Mouse (Mus musculus): ENCODE measurements around the gene Ppp4r2. TPM values are rescaled to one million over a fixed set of nuclear protein-coding genes. Genes with fewer than 3 reads are reported as not detected.
A peak's percentile ranks its signal among the peaks of the same experiment; 100 is the strongest.

Gene Ppp4r2
- polyA plus RNA-seq (2014; fragmentation: Nextera tagmentation; extraction: Ambion mirVana) = 35.1 and 36.7 TPM in 2 replicates

DNA sequence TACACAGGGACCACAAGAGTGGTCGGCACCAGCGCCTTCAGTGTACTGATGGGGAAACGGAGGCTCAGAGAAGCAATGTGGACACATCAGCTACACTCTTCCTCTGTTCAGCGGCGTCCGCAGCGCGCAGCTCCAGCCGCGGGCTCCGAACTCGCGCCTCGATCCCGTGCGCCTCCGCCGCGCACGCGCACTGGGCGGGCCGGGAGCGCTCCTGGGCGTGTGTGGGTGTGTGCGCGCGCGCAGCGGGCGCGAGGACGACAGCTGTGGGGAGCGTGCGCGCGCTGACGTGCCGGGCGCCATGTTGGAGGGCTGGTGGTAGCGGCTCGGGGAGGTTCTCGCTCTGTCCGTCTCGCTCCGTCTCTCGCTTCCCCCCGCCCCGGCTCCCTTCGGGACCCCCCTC lies at the start of gene Ppp4r2:
Ppp4r2 (plus strand) TSS at position 268 of the 400 bp plus-strand sequence.
- Histone ChIP-seq H3K4me2 (ENCODE audit: low read depth) (peak within 1 kb of the TSS; percentile 49), H3K36me3 (ENCODE audit: control insufficient read depth, insufficient read depth, low read length) (peaks cover 12% of the 10 kb centered on the region), H3K9me3 (ENCODE audit: control insufficient read depth, low read length) (no peaks in the 10 kb centered on the region), H3K27me3 (ENCODE audit: control insufficient read depth, insufficient read depth, low read length) (no peaks in the 10 kb centered on the region), H3K4me3 (ENCODE audit: low read depth, low read length) (peak within 1 kb of the TSS; percentile 71), H3K4me1 (ENCODE audit: control insufficient read depth, insufficient read depth, low read length) (peaks cover 5% of the 10 kb centered on the region), H3K27ac (ENCODE audit: low read depth, low read length) (peak within 1 kb of the TSS; percentile 71), H3K9ac (ENCODE audit: low read length) (peak within 1 kb of the TSS; percentile 71)
- peak; percentile 96 for DNase-seq (ENCODE audit: low spot score)
- peak; percentile 90 for ATAC-seq (ENCODE audit: insufficient read depth, low FRiP score, low TSS enrichment)
- WGBS = under 1% methylated on average over 40 of the region's 50 CpGs

DNA sequence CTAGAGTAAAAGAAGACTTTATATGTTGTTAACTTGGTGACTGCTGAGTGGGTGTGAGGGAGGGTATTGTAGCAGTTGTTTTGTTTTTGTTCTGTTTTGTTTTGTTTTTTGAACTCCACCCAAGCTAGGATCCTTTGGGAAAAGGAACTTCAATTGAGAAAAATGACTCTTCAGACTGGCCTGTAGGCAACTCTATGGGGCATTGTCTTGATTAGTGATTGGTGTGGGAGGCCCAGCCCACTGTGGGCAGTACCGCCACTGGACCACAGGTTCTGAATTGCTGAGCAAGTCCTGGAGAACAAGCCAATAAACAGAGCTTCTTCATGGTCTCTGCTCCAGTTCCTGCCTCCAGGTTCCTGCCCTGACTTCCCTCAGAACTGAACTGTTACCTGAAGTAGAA lies 45.7 kb upstream of the Ppp4r2 start:
- 68% methylated on average over 1 of the region's 1 CpGs for WGBS
- Histone ChIP-seq H3K4me3 (ENCODE audit: low read depth, low read length) (no peak overlapping the region), H3K9me3 (ENCODE audit: control insufficient read depth, low read length) (no peaks in the 10 kb centered on the region), H3K4me2 (ENCODE audit: low read depth) (no peak overlapping the region), H3K9ac (ENCODE audit: low read length) (no peak overlapping the region), H3K36me3 (ENCODE audit: control insufficient read depth, insufficient read depth, low read length) (no peaks in the 10 kb centered on the region), H3K27me3 (ENCODE audit: control insufficient read depth, insufficient read depth, low read length) (no peaks in the 10 kb centered on the region), H3K27ac (ENCODE audit: low read depth, low read length) (no peak overlapping the region), H3K4me1 (ENCODE audit: control insufficient read depth, insufficient read depth, low read length) (no peaks in the 10 kb centered on the region)
- ATAC-seq (ENCODE audit: insufficient read depth, low FRiP score, low TSS enrichment) (no peak), DNase-seq (ENCODE audit: low spot score) (no peak)

DNA sequence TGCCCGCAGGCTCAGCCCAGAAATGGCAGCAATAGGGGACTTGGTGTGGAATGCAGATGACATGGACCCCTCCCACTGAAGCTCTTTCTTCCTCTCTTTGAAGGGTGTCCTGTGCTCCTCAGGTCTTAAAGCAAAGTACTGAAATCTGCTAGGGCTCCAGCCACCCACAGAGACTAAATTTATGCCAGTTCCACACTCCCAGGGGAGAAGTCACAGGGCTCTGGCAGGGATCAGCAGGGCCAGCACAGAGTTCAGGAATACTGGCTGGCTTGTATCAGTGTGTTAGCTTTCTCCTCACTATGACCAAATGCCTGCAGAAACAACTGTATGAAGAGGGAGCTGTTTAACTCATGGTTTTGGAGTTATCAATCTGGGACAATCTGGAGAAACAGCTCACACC lies 44.3 kb upstream of the Ppp4r2 start:
- Histone ChIP-seq H3K4me3 (ENCODE audit: low read depth, low read length) (no peak overlapping the region), H3K36me3 (ENCODE audit: control insufficient read depth, insufficient read depth, low read length) (no peaks in the 10 kb centered on the region), H3K27ac (ENCODE audit: low read depth, low read length) (no peak overlapping the region), H3K4me1 (ENCODE audit: control insufficient read depth, insufficient read depth, low read length) (no peaks in the 10 kb centered on the region), H3K4me2 (ENCODE audit: low read depth) (no peak overlapping the region), H3K27me3 (ENCODE audit: control insufficient read depth, insufficient read depth, low read length) (no peaks in the 10 kb centered on the region), H3K9ac (ENCODE audit: low read length) (no peak overlapping the region), H3K9me3 (ENCODE audit: control insufficient read depth, low read length) (no peaks in the 10 kb centered on the region)
- DNase-seq (ENCODE audit: low spot score) (no peak), ATAC-seq (ENCODE audit: insufficient read depth, low FRiP score, low TSS enrichment) (no peak)
- 75% methylated on average over 1 of the region's 1 CpGs for WGBS

DNA sequence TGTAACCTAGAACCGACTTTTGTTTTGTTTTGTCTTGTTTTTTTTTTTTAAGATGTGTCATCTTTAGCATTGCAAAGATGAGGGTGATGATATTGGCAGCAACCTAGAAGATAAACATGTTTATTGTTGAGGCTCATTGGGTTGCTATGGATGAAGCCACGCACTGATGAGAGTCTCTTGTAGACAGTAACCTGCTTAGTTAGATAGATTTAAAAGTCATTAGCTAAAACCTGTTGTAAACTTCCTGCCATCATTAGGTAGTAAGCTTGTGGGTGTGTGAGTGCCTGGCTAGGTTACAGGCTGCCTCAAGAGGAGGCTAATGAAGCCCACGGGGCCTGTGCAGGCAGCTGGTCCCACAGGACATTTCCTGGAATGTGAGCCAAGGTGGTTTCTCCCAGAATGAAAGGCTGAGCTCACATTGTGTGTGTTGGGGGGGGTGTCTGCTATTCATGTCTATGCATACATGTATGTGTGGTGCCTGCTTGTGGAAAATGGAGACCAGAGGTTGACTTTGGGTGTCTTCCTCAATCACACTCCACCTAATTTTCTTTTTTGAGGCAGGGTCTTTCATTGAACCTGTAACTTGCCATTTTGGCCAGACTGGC lies 41.3 kb upstream of the Ppp4r2 start:
- WGBS = 83% methylated on average over 3 of the region's 3 CpGs
- Histone ChIP-seq H3K4me3 (ENCODE audit: low read depth, low read length) (no peak overlapping the region), H3K4me2 (ENCODE audit: low read depth) (no peak overlapping the region), H3K36me3 (ENCODE audit: control insufficient read depth, insufficient read depth, low read length) (no peaks in the 10 kb centered on the region), H3K4me1 (ENCODE audit: control insufficient read depth, insufficient read depth, low read length) (no peaks in the 10 kb centered on the region), H3K9ac (ENCODE audit: low read length) (no peak overlapping the region), H3K9me3 (ENCODE audit: control insufficient read depth, low read length) (no peaks in the 10 kb centered on the region), H3K27ac (ENCODE audit: low read depth, low read length) (no peak overlapping the region), H3K27me3 (ENCODE audit: control insufficient read depth, insufficient read depth, low read length) (no peaks in the 10 kb centered on the region)
- ATAC-seq (ENCODE audit: insufficient read depth, low FRiP score, low TSS enrichment) = no peak
- no peak for DNase-seq (ENCODE audit: low spot score)

DNA sequence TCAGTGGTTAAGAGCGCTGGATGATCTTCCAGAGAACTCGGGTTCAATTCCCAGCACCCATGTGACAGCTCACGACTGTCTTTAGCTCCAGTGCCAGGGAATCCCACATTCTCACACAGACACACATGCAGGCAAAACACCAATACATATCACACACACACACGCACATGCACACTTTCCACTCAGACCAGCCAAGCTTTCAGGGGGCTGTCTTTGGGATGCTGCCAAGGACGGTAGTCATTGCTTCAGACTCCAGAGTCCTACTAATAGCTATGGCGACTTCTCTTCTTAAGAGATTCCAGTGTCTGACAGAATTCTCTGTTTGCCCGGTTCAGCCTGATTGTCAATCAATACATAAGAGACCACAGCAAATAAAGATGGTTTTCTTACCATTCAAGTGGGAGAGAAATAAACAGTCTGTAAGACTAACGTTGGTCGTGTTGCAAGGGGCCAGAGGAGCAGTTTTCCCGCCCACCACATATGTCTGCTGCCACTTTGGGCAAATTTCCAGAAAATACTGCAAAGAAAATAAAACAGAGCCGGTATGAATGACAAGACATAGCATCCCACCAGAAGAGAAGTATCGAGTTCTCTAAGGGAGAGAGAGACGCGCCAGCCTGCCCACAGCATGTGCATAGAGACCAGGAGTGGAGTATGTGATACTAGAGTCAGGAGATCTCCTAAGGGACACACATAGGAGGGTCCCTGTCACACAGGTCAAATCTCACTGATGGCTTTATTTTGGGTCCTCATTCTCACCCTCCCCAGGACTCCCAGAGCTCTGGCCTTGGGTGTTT lies 40.3 kb upstream of the Ppp4r2 start:
- ATAC-seq (ENCODE audit: insufficient read depth, low FRiP score, low TSS enrichment) = no peak

DNA sequence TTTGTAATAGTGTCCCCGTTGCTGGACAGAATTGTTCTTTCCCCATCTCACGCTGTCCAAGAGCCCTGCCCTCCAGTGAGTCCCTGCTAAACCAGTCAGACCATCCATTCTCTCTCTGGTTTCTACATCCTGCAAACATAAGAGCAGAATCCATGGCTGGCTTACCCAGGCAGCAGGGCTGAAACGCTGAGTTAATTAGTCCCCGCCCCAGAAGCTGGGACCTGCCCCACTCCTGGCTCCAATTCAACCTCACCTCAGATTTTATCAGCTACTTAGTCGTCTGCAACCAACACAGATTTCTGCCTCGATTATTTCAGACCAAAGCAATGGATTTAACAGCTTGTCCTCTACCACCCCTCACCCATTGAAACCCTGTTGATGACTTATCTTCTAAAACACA lies 37.6 kb upstream of the Ppp4r2 start:
- H3K27me3 ChIP-seq (ENCODE audit: control insufficient read depth, insufficient read depth, low read length) = no peaks in the 10 kb centered on the region
- no peak overlapping the region for H3K27ac ChIP-seq (ENCODE audit: low read depth, low read length)
- no peak overlapping the region for H3K9ac ChIP-seq (ENCODE audit: low read length)
- no peak overlapping the region for H3K4me2 ChIP-seq (ENCODE audit: low read depth)
- H3K9me3 ChIP-seq (ENCODE audit: control insufficient read depth, low read length) = no peaks in the 10 kb centered on the region
- no peak for ATAC-seq (ENCODE audit: insufficient read depth, low FRiP score, low TSS enrichment)
- no peaks in the 10 kb centered on the region for H3K4me1 ChIP-seq (ENCODE audit: control insufficient read depth, insufficient read depth, low read length)
- no peaks in the 10 kb centered on the region for H3K36me3 ChIP-seq (ENCODE audit: control insufficient read depth, insufficient read depth, low read length)
- DNase-seq (ENCODE audit: low spot score) = no peak
- no peak overlapping the region for H3K4me3 ChIP-seq (ENCODE audit: low read depth, low read length)
- WGBS = 64% methylated on average over 6 of the region's 6 CpGs

More for the DNA sequence above, 40.3 kb upstream of the Ppp4r2 start:
- DNase-seq (ENCODE audit: low spot score) = no peak
- no peaks in the 10 kb centered on the region for H3K27me3 ChIP-seq (ENCODE audit: control insufficient read depth, insufficient read depth, low read length)
- H3K9me3 ChIP-seq (ENCODE audit: control insufficient read depth, low read length) = no peaks in the 10 kb centered on the region
- H3K27ac ChIP-seq (ENCODE audit: low read depth, low read length) = no peak overlapping the region
- H3K4me1 ChIP-seq (ENCODE audit: control insufficient read depth, insufficient read depth, low read length) = no peaks in the 10 kb centered on the region
- H3K36me3 ChIP-seq (ENCODE audit: control insufficient read depth, insufficient read depth, low read length) = no peaks in the 10 kb centered on the region
- H3K4me3 ChIP-seq (ENCODE audit: low read depth, low read length) = no peak overlapping the region
- WGBS = 84% methylated on average over 14 of the region's 14 CpGs
- H3K9ac ChIP-seq (ENCODE audit: low read length) = no peak overlapping the region
- no peak overlapping the region for H3K4me2 ChIP-seq (ENCODE audit: low read depth)

DNA sequence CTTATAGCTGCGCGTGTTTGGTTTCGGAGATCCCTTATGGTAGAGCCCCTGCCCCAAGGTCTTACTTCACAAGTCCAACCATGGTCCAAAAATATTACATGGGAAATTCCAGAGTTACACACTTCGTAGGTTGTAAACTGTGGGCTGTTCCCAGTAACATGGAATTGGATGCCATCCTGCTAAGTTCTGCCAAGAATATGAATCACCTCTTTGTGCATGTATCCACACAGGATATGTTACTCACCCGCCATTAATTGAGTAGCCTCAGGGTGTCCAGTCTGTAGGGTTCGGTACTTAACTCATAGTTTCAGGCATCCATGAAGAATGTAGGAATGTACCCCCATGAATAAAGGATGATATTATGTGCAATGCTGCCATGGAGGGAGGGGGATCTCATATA lies 34.1 kb upstream of the Ppp4r2 start:
- H3K27ac ChIP-seq (ENCODE audit: low read depth, low read length) = no peak overlapping the region
- 90% methylated on average over 6 of the region's 6 CpGs for WGBS
- H3K4me3 ChIP-seq (ENCODE audit: low read depth, low read length) = no peak overlapping the region
- ATAC-seq (ENCODE audit: insufficient read depth, low FRiP score, low TSS enrichment) (no peak), DNase-seq (ENCODE audit: low spot score) (no peak)
- H3K9me3 ChIP-seq (ENCODE audit: control insufficient read depth, low read length) = no peaks in the 10 kb centered on the region
- no peak overlapping the region for H3K4me2 ChIP-seq (ENCODE audit: low read depth)
- no peaks in the 10 kb centered on the region for H3K27me3 ChIP-seq (ENCODE audit: control insufficient read depth, insufficient read depth, low read length)
- no peaks in the 10 kb centered on the region for H3K36me3 ChIP-seq (ENCODE audit: control insufficient read depth, insufficient read depth, low read length)
- H3K4me1 ChIP-seq (ENCODE audit: control insufficient read depth, insufficient read depth, low read length) = no peaks in the 10 kb centered on the region
- H3K9ac ChIP-seq (ENCODE audit: low read length) = no peak overlapping the region

DNA sequence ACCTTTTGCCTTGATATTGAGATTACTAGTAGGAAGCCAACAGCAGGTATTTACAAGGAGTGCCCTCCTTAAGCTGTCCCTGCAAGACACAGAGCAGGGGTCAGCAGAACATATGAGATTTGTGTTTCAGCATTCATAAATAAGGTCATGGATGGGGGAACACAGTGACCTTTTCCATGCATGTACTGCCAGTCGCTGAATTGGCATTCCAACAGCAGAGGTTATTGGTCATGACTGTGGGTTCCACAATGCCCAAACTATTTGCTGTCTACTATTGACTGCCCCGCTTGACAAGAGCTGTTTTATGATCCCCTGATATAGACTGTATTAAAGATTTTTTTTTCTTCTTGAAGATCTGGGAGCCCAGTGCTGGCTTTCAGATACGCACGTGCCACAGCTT lies 33.7 kb upstream of the Ppp4r2 start:
- H3K4me2 ChIP-seq (ENCODE audit: low read depth) = no peak overlapping the region
- H3K9ac ChIP-seq (ENCODE audit: low read length) = no peak overlapping the region
- no peaks in the 10 kb centered on the region for H3K9me3 ChIP-seq (ENCODE audit: control insufficient read depth, low read length)
- H3K36me3 ChIP-seq (ENCODE audit: control insufficient read depth, insufficient read depth, low read length) = no peaks in the 10 kb centered on the region
- no peak overlapping the region for H3K4me3 ChIP-seq (ENCODE audit: low read depth, low read length)
- no peaks in the 10 kb centered on the region for H3K27me3 ChIP-seq (ENCODE audit: control insufficient read depth, insufficient read depth, low read length)
- 97% methylated on average over 4 of the region's 4 CpGs for WGBS
- no peak for DNase-seq (ENCODE audit: low spot score)
- H3K4me1 ChIP-seq (ENCODE audit: control insufficient read depth, insufficient read depth, low read length) = no peaks in the 10 kb centered on the region
- ATAC-seq (ENCODE audit: insufficient read depth, low FRiP score, low TSS enrichment) = no peak
- H3K27ac ChIP-seq (ENCODE audit: low read depth, low read length) = no peak overlapping the region

DNA sequence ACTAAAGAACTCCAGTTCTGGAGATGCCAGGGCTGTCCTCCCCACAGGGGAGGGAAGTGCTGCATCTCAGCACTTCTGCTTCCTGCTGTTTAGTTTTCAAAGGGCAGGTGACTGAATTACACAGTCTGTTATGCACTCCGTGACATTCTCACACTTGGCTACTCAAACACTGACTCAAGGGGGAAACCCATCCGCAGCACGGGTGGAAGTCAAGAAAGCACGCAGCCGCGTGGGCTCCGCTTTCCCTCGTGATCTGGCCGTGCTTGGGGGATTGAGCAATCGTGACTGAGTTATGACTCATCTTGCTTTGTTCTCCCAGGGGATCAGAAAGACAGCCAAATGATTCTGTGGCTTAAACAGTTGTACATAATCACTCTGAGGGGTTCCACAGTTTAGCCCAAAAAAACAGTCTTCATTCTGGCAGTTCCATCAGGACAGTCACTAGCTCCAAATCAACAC lies 32.9 kb upstream of the Ppp4r2 start:
- Histone ChIP-seq H3K36me3 (ENCODE audit: control insufficient read depth, insufficient read depth, low read length) (no peaks in the 10 kb centered on the region), H3K9me3 (ENCODE audit: control insufficient read depth, low read length) (no peaks in the 10 kb centered on the region), H3K4me3 (ENCODE audit: low read depth, low read length) (no peak overlapping the region), H3K27me3 (ENCODE audit: control insufficient read depth, insufficient read depth, low read length) (no peaks in the 10 kb centered on the region), H3K27ac (ENCODE audit: low read depth, low read length) (no peak overlapping the region), H3K4me2 (ENCODE audit: low read depth) (no peak overlapping the region), H3K4me1 (ENCODE audit: control insufficient read depth, insufficient read depth, low read length) (no peaks in the 10 kb centered on the region), H3K9ac (ENCODE audit: low read length) (no peak overlapping the region)
- WGBS = 71% methylated on average over 10 of the region's 10 CpGs
- DNase-seq (ENCODE audit: low spot score) = no peak
- ATAC-seq (ENCODE audit: insufficient read depth, low FRiP score, low TSS enrichment) = no peak
